Mouse (Mus musculus) cerebellum, adult 8-10 months (tissue): ENCODE measurements around the gene Epb41l4b.
A peak's percentile ranks its signal among the peaks of the same experiment; 100 is the strongest.

Source experiments
- DNase-seq: peaks from one replicate; pipeline ENCODE4 v3.0.0; 2022

Gene Epb41l4b

GRCm38 (mm10) chr4:57060319-57060831 is 82.9 kb downstream of the Epb41l4b start:
- no peak for DNase-seq

DNA sequence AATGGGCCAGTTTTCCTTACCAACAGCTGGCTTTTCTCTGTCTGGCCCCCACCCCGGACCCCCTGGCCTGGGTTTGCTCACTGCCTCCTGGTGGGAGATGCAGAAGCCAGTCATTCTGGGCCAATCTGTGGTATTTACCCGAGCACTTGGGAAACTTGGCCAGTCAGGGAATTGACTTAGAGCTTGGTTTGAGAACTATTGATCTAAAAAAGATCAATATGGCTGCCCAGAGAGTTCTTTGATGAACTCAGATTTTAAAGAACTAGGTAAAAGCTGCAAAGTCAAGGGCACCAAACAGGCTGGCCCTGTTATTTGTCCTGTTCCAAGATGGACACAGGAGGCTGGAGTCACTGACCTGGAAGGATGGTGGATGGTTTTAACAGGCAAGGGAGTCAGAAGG is 84.6 kb downstream of the Epb41l4b start:
- DNase-seq: no peak

DNA sequence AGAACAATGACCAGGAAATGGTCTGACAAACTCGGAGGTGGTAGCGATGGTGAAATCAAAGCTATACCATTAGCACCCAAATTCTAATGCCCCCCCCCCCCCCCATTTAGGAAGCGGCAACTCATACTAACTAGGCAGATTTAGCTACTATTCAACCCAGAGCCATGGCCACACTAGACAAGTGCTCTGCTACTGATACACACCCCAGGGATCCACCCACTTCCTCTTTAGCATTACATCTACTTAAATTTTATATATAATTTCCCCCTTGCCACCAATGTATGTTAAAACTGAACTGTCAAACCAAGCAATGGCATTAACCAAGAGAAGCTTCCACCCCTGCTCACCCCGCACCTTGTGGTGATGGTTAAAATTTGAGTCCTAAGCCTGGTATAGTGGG is 85.6 kb downstream of the Epb41l4b start:
- no peak for DNase-seq

DNA sequence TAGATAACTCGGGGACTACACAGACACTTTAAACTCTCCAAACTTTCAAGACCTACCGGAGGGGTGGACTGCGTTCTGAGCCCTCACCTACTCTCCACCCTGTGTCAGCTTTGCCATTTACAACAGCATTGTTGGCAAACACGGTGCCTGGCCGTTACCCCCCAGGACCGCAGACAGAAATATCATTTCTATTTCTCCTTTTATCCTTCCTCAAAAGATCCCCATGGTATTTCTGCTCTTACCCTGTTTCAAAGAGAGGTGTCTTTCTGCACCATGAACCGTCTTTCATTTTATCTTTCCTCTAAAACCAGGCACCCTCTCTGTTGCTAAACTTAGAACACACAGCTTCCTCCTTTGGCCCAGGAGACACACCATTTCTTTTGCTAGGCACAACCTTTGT is 87.6 kb downstream of the Epb41l4b start:
- DNase-seq: no peak

DNA sequence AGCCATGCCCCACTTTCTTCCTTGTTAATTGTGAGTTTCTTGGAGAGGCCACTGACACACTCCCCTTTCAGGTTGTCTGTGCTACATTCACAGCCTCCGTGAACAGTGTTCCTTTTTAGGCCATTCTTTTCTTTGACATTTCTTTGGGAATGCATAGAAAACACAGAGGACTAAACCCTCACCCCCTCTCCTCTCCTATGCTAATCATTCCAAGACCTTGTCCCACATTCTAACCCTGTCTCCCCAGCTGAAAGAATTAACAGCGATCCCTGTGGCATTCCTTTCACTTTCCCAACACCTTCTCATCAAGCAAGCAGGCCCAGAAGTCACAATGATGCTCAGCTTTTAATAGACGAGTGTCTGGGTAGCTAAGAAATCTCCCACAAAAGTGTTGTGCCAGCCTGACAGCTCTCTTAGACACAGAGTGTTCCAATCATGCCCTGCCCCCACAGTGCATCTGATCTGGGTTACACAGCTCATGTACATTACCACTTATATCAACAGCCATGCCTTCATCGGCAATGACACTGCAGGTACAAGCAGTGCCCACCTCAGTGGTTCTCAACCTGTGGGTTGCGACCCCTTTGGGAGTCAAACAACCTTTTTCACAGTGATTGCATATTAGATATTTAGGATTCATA is 93.8 kb downstream of the Epb41l4b start:
- no peak for DNase-seq

GRCm38 (mm10) chr4:57048566-57048965 is 94.7 kb downstream of the Epb41l4b start:
- DNase-seq: peak; percentile 73

GRCm38 (mm10) chr4:57046160-57046571 is 97.1 kb downstream of the Epb41l4b start:
- peak; percentile 96 for DNase-seq

DNA sequence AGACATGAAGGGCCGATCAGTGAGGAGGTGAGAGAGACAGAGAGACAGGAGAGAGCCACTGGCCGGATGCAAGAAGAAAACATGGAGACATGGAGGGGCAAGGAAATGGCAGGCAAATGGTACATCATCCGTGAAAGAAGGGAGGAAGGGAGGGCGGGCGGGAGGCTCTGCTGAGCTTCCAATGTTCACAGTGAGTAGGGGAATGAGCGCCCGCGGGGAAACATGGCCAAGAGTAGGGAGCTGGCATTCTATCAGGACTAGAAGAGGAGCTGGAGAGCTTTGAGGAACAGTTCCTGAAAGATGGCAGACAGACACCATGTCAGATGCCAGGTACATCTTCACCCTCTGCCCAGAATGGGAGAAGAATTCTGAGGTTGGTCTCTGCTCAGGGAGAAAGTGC is 99.6 kb downstream of the Epb41l4b start:
- peak; percentile 50 for DNase-seq

DNA sequence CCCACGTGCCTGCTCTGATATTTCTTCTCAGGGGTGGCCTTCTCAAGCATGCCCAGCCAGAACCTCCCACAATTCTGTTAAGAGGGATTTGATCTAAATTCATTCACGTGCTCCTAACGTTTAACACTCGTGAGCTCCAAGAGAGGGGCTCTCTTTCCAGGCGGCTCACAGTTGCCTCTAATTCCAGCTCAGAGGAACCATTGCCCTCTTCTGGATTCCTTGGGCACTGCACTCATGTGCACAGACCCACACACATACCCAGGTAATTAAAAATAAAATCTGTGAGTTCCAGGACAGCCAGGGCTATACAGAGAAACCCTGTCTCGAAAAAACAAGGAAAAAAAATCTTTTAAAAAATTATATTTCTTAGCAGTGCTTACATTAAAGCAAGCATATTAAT is 101.6 kb downstream of the Epb41l4b start:
- DNase-seq: no peak

DNA sequence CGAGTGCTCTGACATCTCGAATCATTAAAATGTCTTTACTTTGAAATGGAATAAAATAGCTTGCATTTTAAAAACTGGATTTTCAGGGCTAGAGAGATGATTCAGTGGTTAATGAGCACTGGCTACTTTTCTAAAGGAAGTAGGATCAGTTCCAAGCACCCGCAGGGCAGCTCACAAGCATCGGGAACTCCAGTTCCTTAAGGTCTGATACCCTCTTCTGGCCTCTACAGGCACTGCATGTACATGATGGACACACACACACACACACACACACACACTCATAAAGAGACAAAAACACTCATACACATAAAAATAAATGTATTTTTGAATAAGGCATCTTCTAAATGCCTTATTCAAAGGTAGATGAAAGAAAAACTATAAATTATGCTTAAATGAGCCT is 102.0 kb downstream of the Epb41l4b start:
- DNase-seq: no peak

- DNase-seq: no peak
These were observed 102.8 kb downstream of the Epb41l4b start for GRCm38 (mm10) chr4:57040481-57040880.

DNA sequence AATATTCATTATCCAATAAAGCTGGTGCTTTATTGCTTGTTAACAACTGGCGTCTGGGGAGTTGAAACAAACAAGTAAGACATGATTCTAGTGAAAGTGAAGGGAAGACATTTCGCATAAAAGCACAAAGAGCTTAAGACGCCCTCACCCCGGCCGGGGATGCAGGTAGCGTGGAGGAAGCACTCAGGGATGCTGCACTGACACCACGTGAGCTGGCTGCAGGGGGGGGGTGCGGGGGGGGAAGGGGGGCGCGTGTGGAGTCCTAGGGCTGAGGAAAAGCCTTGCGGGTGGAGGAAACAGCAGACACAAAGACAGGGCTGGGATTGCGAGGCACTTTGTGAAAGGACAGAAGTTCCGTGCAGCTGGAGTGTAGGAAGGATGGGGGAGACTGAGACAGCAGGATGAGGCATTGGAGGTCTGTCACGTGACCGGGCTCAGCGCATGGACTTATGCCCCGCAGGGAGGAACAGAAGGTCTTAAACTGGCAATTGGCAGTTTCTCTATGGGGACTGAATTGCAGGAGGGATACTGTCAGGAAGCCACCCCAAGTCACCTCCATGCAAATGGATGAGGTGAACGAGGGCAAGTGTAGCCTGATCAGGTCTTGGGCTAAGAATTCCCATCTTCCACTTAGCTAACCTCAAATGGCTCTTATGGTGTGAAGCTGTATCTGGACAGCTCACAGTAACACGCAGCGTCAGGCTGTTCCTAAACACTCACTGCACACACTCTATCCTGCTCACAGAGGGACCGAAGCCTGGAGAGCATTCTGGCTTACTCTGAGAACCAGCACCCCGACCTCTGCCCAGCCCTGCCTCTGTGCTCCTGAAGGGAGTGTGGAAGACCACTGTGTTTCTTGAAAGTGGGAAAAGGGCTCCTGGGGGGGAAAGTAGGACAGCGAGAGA is 103.9 kb downstream of the Epb41l4b start:
- peak; percentile 71 for DNase-seq

DNA sequence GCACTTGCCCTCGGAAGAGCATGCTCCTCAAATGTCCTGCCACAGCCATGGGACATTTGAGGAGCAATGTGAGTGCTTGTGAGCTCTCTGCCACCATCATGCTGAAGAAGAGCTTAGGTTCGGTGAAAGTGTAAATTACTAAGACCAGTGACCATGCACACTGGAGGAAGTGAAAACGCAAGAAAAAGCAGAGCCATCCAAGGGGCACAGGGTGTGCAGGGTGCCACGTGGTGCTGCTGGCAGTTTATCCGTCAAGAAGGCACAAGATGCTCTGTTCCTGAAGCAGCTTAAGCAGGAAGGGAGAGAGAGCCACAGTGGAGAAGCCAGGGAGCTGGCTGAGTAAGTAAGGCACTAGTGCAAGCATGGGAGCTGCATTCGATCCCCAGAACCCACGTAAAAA is 105.7 kb downstream of the Epb41l4b start:
- no peak for DNase-seq

- no peak for DNase-seq
These were observed 109.1 kb downstream of the Epb41l4b start for GRCm38 (mm10) chr4:57034169-57034568.

GRCm38 (mm10) chr4:57031440-57031839 is 111.8 kb downstream of the Epb41l4b start:
- no peak for DNase-seq

DNA sequence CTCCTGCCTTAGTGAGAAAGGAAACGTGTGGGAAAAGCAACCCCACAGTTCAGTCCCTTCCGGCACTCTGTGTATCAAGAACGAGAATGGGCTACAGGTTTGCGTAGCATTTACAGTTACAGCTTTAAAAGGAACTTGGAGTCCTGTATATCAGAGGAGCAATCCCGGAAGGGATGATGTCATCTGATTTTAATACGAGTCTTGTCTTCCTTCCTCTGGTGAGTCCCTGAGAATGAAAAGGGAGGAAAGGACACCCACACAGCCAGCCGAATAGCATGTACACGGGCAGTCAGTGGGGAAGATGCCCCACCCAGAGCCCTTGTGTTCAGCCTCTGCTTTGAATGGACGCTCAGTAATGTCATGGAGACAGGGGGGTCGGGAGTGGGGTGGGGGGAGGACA is 115.3 kb downstream of the Epb41l4b start:
- no peak for DNase-seq

- no peak for DNase-seq
These were observed 119.7 kb downstream of the Epb41l4b start for GRCm38 (mm10) chr4:57023527-57023926.

GRCm38 (mm10) chr4:57021288-57021687 is 121.9 kb downstream of the Epb41l4b start:
- no peak for DNase-seq

DNA sequence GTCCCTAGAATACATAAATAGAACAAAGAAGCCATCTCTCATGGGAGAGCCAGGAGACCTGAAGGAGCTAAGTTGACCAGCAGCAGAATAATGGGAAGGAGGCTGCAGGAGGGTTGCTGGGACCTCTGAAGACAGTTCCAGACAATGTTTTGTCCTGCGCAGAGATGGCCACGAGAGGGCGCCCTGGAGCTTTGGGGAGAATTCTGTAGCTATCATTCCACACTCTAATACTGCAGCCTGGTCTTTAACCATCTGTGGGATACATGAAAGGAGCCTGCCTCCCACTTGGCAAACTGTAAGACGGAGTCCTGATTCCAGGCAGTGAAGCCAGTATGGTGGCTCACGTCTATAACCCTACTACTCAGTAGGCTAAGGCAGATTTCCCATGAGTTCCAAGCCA is 126.0 kb downstream of the Epb41l4b start:
- DNase-seq: peak; percentile 79

DNA sequence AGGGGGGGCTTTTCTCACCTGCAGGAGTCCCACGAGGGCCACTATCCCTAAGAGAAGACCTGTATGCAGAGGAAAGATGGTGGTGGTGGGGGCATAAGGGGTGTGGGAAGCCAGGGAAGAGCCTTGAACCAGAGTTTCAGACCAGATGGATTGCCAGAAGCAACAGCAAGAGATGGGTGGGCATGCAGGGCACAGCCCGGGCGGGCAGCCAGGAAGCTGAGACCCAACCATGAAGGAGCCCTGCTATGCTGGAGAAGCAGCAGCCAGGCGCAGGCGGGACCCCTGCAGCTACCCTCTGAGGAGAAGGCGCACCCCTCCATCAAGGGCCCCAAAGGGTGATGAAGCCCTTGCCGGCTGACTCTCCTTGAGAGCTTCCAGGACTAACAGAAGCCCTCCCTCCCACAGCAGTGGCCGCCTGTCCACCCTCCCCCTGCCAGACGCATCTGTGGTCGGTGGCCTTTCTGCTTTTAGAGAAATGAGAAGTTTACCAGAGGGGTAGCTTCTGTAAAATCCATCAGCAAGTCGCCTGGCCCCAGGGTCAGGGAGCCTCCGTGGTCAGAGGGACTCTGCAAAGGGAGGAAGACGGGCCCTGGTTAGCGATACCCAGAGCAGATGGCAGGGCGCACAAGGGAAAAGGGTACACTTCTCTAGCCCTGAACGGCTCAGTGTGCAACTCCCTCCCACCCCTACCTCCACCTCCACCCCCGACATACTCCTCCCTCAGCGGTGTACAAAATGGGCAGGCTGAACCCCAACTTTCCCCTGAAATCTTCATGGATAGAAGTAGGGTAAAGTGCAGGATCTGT is 126.7 kb downstream of the Epb41l4b start:
- no peak for DNase-seq

- DNase-seq: no peak
These were observed 128.2 kb downstream of the Epb41l4b start for GRCm38 (mm10) chr4:57015032-57015431.

GRCm38 (mm10) chr4:57011454-57012046 is 131.7 kb downstream of the Epb41l4b start:
- no peak for DNase-seq

DNA sequence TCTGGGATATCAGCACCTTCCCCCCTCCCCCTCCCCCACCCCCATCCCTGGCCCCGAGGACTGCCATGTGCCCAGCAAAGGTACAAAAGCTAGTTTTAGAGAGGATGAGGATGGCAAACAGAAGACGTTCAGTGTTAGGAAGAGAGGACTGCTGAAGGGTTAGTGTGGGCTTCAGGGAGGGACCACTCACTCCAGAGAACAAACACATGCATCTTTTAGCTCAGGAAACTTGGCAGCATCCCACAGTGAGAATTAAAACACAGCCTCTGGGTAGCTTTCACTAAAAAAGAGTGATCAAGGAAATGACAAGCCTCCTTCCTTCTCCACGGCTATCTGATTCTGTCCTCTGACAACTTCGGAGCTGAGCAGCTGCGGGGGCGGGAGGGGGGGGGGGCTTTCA is 132.3 kb downstream of the Epb41l4b start:
- no peak for DNase-seq
